Mouse (Mus musculus) mouse embryonic stem cell (cell line): ENCODE data around the gene Slc10a7.

ENCODE experiments used
- in situ Hi-C, 2 experiments: fragments of 300-500 bp; cut with MboI; formaldehyde crosslinking; loops; 1 replicate in 1 of 2; 3 replicates in 1 of 2; pipeline ENCODE4 v1.14.3; 2019 to 2020; ENCODE audit warnings: low sequenced_read_pairs in 2 of 2, low pct_unique_long_range_greater_than_20kb in 1 of 2, mixed read lengths in 1 of 2; ENCODE audit not compliant: unreplicated experiment in 1 of 2

The Slc10a7 gene

DNA sequence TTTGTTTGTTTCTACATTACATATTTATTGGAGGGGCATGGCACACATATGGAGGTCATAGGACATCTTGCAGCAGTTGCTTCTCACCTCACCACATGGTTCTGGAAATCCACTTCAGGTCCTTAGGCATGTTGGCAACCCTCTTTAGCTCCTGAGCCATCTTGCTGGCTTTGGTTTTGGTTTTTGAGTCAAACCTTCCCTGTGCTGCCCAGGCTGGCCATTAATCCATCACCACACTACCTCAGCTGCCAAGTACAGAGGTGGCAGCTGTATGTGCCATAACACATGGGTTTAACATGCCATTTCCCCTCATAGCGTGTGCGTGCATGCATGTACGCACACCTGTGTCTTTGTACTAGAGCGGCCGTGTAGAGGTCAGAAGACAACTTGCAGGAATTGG lies 93.9 kb downstream of the Slc10a7 start:
- in situ Hi-C loops, result no loop called here

GRCm38 (mm10) chr8:78604426-78604825 lies 95.3 kb downstream of the Slc10a7 start:
- in situ Hi-C loops, result no loop called here

DNA sequence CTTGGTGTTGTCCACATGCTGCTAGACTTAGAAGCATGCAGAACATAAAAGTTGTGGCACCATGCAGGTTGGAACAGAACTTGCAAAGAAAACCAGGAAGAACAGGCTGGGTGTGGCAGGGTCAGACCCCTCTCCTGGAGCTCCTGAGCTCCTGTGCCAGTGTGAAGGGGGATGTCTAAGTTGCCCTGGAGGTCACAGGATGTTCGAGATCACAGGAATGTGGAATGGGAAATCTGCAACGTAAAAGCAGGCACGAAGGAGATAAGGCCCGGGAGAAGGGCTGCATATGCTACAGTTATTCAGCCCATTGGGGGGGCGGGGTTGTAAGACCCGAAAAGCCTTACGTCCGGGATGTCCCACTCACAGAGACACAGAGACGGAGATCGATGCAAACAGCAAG lies 100.2 kb downstream of the Slc10a7 start:
- in situ Hi-C loops, result no loop called here

DNA sequence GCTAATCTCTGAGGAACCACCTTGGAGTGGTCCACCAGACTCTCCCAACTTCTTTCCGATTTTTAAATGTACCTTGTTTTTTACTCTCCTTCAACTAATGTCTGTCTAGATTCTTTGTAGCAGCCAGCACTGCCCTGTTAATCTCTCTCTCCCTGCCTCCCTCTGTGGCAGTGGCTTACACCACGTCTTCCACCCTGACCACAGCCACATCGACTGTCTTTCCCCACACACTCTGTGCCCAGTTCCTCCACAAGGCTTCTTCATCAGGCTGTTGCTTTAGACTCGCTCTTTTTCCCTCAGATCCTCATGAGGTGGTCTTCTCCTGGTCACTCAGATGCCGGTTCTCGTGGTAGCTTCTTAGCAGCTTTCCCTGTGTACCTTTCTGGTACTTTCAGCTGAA lies 101.9 kb downstream of the Slc10a7 start:
- in situ Hi-C loops, result no loop called here

DNA sequence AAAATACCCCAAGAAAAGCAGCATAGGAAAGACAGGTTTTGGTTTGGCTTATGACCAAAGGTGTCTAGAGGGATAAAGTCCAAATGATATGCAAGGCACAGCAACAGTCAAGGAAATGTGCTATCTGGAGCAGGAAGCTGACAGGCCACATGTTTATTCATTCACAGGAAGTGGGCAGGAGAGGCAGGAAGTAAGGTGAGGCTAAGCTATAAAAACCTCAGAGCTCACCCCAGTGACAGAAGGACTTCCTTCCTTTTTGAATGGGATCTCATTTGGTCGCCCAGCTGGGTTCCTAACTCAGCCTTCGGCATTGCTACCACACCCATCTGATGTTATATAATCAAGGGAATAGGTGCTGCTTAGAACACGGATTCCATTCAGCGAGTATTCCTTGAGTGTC lies 113.2 kb downstream of the Slc10a7 start:
- in situ Hi-C loops, result no loop called here

GRCm38 (mm10) chr8:78623972-78624371 lies 114.8 kb downstream of the Slc10a7 start:
- in situ Hi-C loops, result no loop called here

GRCm38 (mm10) chr8:78624738-78625442 lies 115.7 kb downstream of the Slc10a7 start:
- in situ Hi-C loops, result no loop called here

DNA sequence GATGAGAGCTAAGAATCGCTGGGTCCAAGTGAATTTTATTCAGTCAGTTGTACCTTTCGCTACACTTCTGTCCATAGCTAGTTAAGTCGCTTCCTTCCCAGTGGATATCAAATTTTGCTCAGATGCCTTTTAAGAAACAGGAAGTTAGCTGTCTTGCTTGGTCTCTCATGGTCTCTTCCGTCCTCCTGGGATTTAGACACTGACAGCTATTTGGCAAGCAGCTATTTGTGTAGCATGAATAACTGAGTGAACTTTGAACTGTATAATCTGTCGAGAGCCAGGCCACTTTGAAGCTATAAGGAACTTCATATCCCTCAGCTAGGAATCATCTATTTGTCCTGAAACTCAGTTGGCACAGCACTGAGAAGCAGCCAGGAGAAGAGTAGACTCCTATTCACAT lies 117.5 kb downstream of the Slc10a7 start:
- in situ Hi-C loops, result no loop called here

- in situ Hi-C loops, result no loop called here
These were observed 118.6 kb downstream of the Slc10a7 start for GRCm38 (mm10) chr8:78627793-78628192.

- in situ Hi-C loops, result no loop called here
These were observed 121.4 kb downstream of the Slc10a7 start for GRCm38 (mm10) chr8:78630414-78631164.

DNA sequence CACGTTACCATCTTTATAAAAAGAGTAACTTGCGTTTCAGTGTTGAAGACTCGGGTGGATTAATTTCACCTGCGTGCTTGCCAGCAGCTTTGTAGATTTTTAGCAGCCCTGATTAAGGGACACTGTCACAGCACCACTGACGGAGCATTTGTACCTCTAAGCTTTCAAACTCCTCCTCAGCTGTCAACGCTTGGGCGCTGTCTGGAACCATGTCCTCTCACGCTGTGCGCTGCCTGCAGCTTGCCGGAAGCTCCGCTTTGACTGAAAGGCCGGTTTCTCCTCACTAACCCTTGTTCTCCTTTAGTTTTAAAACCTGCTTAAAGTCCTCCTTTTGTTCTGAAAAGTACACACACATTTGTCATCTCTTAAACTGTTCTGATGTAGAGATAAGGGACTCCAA lies 123.9 kb downstream of the Slc10a7 start:
- in situ Hi-C loops, result no loop called here

DNA sequence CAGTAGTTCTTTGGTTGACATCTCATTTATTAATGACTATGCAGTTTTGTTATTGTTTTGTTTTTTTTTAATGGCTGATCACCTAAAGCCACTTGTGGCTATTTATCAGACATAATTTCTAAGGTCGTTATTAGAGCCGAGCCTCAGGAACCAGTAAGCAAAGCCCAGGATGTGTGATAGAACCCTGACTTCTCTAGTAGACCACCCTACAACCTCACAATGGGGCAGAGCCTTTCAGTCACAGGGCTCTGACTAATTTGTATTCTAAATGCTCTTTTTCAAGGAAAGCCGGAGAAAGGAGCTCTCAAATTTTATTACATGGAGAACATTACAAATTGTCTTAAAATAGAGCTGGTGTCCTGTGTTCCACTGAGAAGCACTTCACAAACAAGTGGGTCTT lies 124.9 kb downstream of the Slc10a7 start:
- in situ Hi-C loops, result no loop called here

GRCm38 (mm10) chr8:78634523-78635240 lies 125.5 kb downstream of the Slc10a7 start:
- in situ Hi-C loops, result no loop called here

DNA sequence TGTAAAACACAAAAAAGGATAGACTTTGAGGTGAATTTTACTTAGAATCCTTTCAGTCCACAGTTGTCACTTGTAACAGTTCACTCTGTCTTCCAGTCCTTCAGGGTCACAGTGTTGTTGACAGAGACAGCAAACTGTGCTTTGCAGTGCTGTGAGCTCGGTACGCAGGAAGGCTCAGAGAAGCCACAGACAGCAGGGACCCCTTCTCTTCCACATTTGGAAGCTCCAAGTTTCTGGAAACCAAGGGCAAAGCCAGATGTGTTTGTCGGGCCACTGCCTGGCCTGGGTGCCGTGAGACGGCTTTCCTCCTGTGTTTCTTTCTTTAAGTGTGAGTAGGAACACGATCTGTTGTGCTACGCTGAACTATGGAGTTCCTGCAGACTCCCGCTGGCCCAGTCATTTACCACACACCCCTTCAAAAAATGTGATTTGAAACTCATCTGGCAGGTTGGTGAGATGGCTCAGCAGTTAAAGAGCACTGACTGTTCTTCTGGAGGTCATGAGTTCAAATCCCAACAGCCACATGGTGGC lies 126.2 kb downstream of the Slc10a7 start:
- in situ Hi-C loops, result no loop called here

DNA sequence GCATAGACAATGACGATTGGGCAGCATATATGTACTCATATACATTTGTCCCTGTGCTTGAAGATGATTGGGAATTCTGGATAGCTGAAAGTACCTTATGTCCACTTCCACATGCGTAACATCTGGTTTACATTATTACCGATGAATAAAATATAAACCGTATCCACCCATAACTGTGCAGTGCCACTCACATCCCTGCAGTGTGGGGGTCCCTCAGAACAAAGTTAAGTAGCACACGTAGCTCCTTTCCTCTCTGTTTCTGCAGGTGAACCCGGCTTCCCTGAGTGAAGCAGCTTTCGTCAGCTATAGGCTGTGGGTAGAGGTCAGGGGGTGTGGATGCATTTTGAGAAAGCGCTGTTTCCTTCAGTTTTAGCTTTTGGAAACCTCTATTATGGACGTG lies 132.8 kb downstream of the Slc10a7 start:
- in situ Hi-C loops, result no loop called here

- in situ Hi-C loops, result no loop called here
These were observed 133.2 kb downstream of the Slc10a7 start for GRCm38 (mm10) chr8:78642376-78642775.

- in situ Hi-C loops, result no loop called here
These were observed 138.0 kb downstream of the Slc10a7 start for GRCm38 (mm10) chr8:78647000-78647656.

GRCm38 (mm10) chr8:78647846-78648245 lies 138.7 kb downstream of the Slc10a7 start:
- in situ Hi-C loops, result no loop called here

GRCm38 (mm10) chr8:78648918-78649317 lies 139.8 kb downstream of the Slc10a7 start:
- in situ Hi-C loops, result no loop called here
